Mouse (Mus musculus) frontal cortex, postnatal 10 days (tissue): ENCODE measurements at regions not wholly inside any gene's neighbourhood (a gene's known extent, or its start where the extent isn't known, plus 50 kb on each side); places are given as distances from the start of the nearest gene placed in this dataset.

ENCODE experiments used
- DNase-seq, 2 experiments: peaks; one replicate each; pipeline ENCODE4 v3.0.0; 2022; ENCODE audit warnings: low spot score in 2 of 2, mixed read lengths in 1 of 2

- peak; percentile 22 to 71 for DNase-seq
Observed at GRCm38 (mm10) chr4:24154418-24154817, 341.8 kb upstream of the Mms22l start.

DNA sequence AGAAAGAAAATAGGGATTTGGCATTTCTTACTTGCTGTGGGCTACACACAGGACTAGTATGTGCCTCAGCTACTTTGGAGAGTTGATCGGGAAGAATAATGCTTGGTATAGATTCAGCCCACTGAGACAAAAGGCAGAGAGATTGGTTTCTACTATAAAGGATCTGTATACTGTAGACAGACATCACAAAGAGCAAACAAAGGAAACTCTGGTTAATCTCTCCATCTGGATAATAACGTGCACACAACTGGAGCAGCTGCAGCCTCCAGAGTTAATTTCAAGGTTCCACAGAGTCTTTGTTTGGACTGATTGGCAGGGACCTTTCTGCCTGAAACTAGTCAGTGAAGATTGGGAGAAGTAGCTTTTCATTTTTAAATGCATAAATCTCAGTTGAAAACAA lies 322.5 kb upstream of the Mms22l start:
- no peak for DNase-seq

DNA sequence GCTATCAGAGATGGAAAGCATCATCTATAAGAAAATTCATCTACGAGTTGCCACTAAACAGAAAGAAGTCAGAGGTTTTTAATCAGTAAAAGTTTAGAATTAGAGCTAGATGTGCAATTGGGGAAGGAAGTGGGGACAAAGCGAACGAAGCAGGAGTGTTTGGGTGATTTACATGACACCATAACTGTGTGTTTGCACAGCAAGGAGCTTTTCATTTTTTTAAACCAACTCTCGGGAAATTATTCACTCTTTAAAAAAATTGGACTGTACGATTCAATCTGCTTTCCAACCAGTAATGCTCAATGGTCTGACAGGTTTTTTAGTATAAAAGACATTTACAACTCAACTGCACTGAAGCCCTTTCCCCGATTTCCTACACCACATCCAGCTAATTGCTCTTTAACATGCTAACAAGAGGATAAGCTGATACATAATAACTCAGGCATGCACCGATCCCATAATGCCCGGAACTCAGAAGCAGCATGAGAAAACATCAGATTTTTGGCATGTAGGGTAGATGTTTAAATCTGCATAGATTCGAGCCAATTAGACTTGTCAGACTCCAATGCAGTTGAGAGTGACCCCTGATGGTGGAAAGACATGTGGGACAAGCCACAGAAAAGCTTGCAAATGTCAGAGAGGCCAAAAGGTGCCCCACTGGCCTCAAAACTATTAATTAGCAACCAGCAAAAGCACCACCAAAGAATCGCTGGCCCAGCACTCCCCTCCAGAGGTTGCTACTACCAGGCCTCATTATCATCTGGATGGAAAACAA lies 282.8 kb upstream of the Mms22l start:
- peak in 1 of 2 experiments; percentile 31 for DNase-seq

DNA sequence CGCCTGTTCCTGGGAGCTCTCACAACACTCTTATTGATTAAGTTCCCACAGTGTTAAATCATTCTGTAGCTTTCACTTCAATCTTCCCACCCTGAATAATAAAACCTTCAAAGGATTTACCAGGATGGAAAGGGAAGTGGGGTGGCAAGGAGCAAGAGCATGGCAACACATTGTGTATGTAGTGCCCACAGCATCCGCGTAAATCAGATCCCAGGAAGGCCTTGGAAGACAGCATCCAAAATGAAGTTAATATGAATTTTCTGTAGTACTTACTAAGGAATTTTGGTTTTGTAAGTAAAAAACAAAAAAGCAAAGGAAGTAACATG lies 282.3 kb upstream of the Mms22l start:
- DNase-seq = no peak

DNA sequence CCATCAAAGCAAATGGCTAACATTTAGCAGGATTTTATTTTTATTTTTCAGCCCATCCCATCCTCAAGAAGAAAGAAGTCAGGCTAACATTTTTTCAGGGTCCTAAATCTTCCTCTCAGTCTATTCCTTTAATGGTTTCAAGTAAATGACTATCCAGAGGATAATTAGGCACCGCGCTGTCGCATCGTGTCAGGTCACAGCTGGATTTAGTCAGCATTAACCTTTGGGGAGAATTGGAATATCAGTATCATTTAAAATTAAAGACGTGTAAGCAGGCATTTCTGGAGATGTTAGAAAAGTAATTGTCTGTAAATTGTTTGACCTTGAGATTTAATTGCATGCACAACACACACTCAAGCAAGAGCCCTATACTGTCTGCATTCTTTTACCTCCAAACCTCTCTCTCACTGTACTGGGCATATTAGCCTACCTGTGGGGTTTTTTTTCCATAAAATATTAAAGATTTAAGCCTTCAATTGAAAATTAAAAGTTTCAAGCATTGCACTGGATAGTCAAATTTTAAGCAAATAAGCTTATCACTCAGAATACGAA lies 277.8 kb upstream of the Mms22l start:
- DNase-seq = no peak

DNA sequence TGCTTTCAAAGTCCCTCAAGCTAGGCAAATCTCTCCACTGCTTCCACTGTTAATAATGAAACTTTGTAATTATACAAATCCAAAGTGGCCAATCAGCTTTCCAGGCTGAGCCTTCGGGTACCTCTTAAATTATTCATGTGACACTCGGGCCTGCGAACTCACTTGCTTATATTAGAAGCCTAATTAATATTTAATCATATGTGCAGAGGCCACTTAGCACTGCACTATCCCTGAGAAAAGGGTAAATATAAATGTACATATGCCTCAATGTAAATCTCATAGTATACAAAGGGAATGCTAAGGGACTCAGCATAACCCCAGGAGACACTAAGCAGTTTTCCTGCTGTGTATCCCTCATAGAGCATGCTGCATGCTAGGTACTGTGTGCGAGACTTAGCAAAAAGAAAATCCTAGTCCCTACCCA lies 277.2 kb upstream of the Mms22l start:
- DNase-seq = no peak

DNA sequence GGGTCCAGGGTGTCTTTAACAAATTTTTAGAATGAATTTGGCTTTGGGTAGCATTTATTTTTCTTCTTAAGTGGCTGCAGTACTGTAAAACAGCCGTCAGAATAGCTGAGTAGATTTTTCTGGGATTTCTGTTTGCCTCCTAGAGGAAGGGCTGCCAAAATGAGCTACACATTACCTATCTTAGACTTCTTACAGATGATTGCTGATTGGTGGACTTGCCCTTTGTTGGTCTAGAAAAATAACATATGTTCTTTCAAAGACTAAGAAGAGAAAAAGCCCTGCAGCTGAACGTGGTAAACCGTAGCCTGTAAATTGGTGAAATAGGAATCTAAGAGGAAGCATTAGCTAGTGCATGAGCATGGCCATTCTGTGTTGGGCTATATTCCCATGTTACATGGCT lies 276.7 kb upstream of the Mms22l start:
- DNase-seq = no peak

GRCm38 (mm10) chr4:24245124-24245523 lies 251.1 kb upstream of the Mms22l start:
- no peak for DNase-seq

DNA sequence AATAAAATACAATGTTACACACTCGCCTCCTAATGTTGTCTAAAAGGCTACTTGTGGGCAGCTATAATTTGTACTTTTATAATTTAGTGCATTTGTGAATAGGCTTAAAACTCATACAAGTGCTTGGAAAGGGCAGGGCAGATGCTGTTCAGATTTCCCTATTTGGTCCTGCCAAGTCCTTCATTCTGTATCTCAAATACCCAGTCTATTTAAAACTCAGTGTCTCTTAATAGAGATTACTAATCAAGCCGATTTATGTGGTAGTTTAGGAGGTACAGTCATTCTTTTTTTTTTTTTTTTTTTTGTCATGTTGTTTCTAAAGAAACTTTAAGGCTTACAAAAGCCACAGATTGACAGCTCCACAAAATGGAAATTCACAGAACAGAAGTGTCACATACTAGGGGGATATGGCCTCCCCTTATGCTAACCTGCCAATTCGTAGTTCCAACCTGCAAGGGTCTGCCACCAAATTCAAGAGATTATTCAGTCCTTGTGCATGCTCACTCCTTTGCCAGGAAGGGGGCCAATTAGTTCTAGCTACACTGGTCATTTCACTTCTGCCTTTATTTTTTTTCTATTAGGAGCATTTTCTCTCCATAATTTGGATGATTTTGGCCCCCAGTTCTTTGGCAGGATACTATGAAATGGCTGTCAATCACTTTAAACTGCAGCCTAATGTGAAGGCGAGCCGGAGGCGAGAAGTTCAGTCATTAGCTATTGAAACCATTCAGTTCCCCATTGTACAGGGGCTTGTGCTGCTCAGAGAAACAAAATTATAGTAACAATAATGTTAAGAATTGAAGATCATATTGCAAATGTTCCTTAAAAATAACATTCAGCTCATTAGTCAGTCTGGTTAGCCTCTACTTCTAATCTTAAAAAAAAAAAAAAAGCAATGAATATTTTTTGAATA lies 247.9 kb upstream of the Mms22l start:
- no peak for DNase-seq

- no peak for DNase-seq
Observed at GRCm38 (mm10) chr4:24249243-24249970, 246.8 kb upstream of the Mms22l start.

- no peak for DNase-seq
Observed at GRCm38 (mm10) chr4:24278154-24278553, 218.1 kb upstream of the Mms22l start.
